Mouse (Mus musculus): ENCODE measurements around the gene Abca6.

DNA sequence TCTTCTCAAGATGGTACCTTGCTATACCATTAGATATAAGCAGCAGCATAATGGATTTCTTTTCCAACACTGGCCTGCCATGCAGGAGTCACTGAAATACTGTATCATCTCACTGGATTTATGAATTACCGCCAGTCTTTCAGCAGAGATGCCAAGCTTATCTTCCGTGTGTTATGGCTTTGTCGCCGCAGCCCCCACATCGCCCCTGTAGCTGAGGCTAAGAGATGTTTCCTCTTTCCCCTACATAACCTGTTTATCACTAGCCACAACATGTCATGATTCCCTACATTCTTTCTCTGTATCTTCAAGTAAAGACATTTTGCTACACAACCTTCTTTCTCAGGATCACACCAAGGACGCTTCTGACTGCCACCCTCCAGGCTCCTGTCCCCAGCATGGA lies 15.7 kb upstream of the Abca6 start:
- no peak for TF ChIP-seq CTCF (conservative IDR thresholded peaks at IDR 0.05 in 1 of 2, IDR thresholded peaks at IDR 0.05 in 1 of 2; ENCODE audit: low read depth in 2 of 2, low read length in 2 of 2)
- no peak for TF ChIP-seq BHLHE40 (IDR thresholded peaks at IDR 0.05; ENCODE audit: low read depth, low read length)
- no peak for TF ChIP-seq MEF2A (IDR thresholded peaks at IDR 0.05; ENCODE audit: borderline replicate concordance, low read depth, low read length)
- TF ChIP-seq ETS1 (conservative IDR thresholded peaks at IDR 0.05; ENCODE audit: low read depth, low read length), result no peak
- TF ChIP-seq EP300 (IDR thresholded peaks at IDR 0.05; ENCODE audit: low read length), result no peak
- TF ChIP-seq PAX5 (IDR thresholded peaks at IDR 0.05; ENCODE audit: low read length), result no peak
- TF ChIP-seq NRF1 (IDR thresholded peaks at IDR 0.05; ENCODE audit: low read depth, low read length), result no peak
